ENCODE assay signal across 9 mouse cellular contexts in genomic region chr2:47491874-47492539, GRCm38 (mm10).
DNase-seq lines count a peak whose midpoint lies in the region; ATAC-seq lines count a peak whose summit lies in the region.
"Had no signal": no experiment of that assay in that cellular context is flagged by ENCODE, and none has a peak within 500 bp of the region (broad histone marks: within the 10 kb centered on the region; RNA-seq: fewer than 3 reads in every experiment).

No protein-coding gene starts in this region.

- H3K9me3 ChIP-seq in kidney, embryonic 14.5 days (ENCODE audit: control insufficient read depth, low read length), result no peaks in the 10 kb centered on the region

- H3K27ac ChIP-seq in kidney, embryonic 14.5 days (ENCODE audit: low read depth, low read length), result no peak overlapping the region

- H3K27me3 ChIP-seq in kidney, embryonic 14.5 days (ENCODE audit: control insufficient read depth, insufficient read depth, low read length), result no peaks in the 10 kb centered on the region

- H3K9ac ChIP-seq in kidney, embryonic 14.5 days (ENCODE audit: low read depth, low read length), result no peak overlapping the region

- H3K4me2 ChIP-seq in kidney, embryonic 14.5 days (replicated peaks; ENCODE audit: low read depth, low read length), result no peak overlapping the region

- H3K4me3 ChIP-seq in kidney, embryonic 14.5 days (ENCODE audit: low read length), result no peak overlapping the region
- H3K4me3 ChIP-seq: myocyte had no signal

- H3K4me1 ChIP-seq in kidney, embryonic 14.5 days (ENCODE audit: control insufficient read depth, insufficient read depth, low read length), result no peaks in the 10 kb centered on the region

- H3K36me3 ChIP-seq in kidney, embryonic 14.5 days (ENCODE audit: control insufficient read depth, insufficient read depth, low read length), result no peaks in the 10 kb centered on the region

- WGBS in kidney, embryonic 14.5 days, result 24% methylated on average over 5 of the region's 5 CpGs

- no peak for ATAC-seq in kidney, embryonic 14.5 days (ENCODE audit: low FRiP score, low TSS enrichment)
- ATAC-seq in monocyte, adult 5-6 weeks (replicated peaks; ENCODE audit: insufficient number of reproducible peaks, low FRiP score, low TSS enrichment, poor library complexity, severe bottlenecking), result no peak

- DNase-seq in adrenal gland, adult 18-20 months (ENCODE audit: low spot score in 2 of 2), result peak; percentile 5 to 22
- no peak for DNase-seq in adrenal gland, adult 8-10 months
- DNase-seq in kidney, postnatal 4 days, result peak; percentile 45 to 46
- DNase-seq in adipocyte (ENCODE audit: low spot score), result peak; percentile 57
- DNase-seq in forelimb bud, embryonic 11.5 days (ENCODE audit: low read depth, low spot score), result peak; percentile 45
- peak; percentile 5 for DNase-seq in lung, postnatal 36 days
